Comparison of ENCODE assay signal across 20 mouse cellular contexts in genomic region chr2:180251838-180252237, GRCm38 (mm10). TPM values are rescaled to one million over a fixed set of nuclear protein-coding genes. Genes with fewer than 3 reads are reported as not detected.
DNase-seq lines count a peak whose midpoint lies in the region; ATAC-seq and TF ChIP-seq lines count a peak whose summit lies in the region.
"Had no signal": no experiment of that assay in that cellular context is flagged by ENCODE, and none has a peak within 500 bp of the region (broad histone marks: within the 10 kb centered on the region; RNA-seq: fewer than 3 reads in every experiment).

No protein-coding gene starts in this region.

- no peak for TF ChIP-seq POLR2A in kidney, adult 2 months (IDR thresholded peaks at IDR 0.05; ENCODE audit: low read depth, low read length)

- peak; percentile 6 for DNase-seq in cerebellum, adult 9-10 months
- DNase-seq in cerebellum, adult 11 months = no peak
- DNase-seq in kidney, adult 2 months = no peak
- no peak for DNase-seq in kidney, adult 9 months
- DNase-seq in 3T3-L1 (ENCODE audit: low read depth, low spot score) = peak; percentile 24
- no peak for DNase-seq in thymus, postnatal 10 days (ENCODE audit: low spot score in 2 of 2)

- no peaks in the 10 kb centered on the region for H3K36me3 ChIP-seq in kidney, adult 2 months (ENCODE audit: control insufficient read depth, insufficient read depth, low read length)
- H3K36me3 ChIP-seq: heart, embryonic 13.5 days; intestine, embryonic 15.5 days; liver, embryonic 12.5 days had no signal

- no peak for ATAC-seq in monocyte, adult 5-6 weeks (replicated peaks; ENCODE audit: insufficient number of reproducible peaks, low FRiP score, low TSS enrichment, poor library complexity, severe bottlenecking)

- H3K4me1 ChIP-seq in kidney, adult 2 months (ENCODE audit: control insufficient read depth, insufficient read depth, low read length) = peaks cover 3% of the 10 kb centered on the region; the same call in 1 of the 2 replicates
- 0 out of 2 replicates have a peak, but pooled peaks cover 3% of the 10 kb centered on the region for H3K4me1 ChIP-seq in brown adipose tissue, adult 24 weeks (ENCODE audit: control insufficient read depth, insufficient read depth, insufficient read length, low read length)

- peak overlapping the region; percentile 39; the same call in 1 of the 2 replicates for H3K27ac ChIP-seq in kidney, adult 2 months (ENCODE audit: insufficient read depth, low read depth, low read length)
- H3K27ac ChIP-seq in brown adipose tissue, adult 24 weeks (replicated peaks; ENCODE audit: low read depth, low read length) = peak overlapping the region; percentile 41; the same call in 1 of the 2 replicates
- H3K27ac ChIP-seq: heart, embryonic 13.5 days; intestine, embryonic 15.5 days; liver, embryonic 12.5 days had no signal

- no peak for TF ChIP-seq CTCF in kidney, adult 2 months (conservative IDR thresholded peaks at IDR 0.05; ENCODE audit: insufficient read depth, insufficient read length, low read depth, low read length)

- WGBS in kidney, adult 2 months = 46% methylated on average over 3 of the region's 3 CpGs

- no peaks in the 10 kb centered on the region for H3K27me3 ChIP-seq in kidney, adult 2 months (replicated peaks; ENCODE audit: control insufficient read depth, insufficient read depth, low read length)
- H3K27me3 ChIP-seq: heart, embryonic 13.5 days; intestine, embryonic 15.5 days; liver, embryonic 12.5 days; Patski had no signal

- no peak overlapping the region for H3K4me3 ChIP-seq in kidney, adult 2 months (ENCODE audit: insufficient read depth, low read depth, low read length)
- H3K4me3 ChIP-seq in brown adipose tissue, adult 24 weeks (ENCODE audit: insufficient read depth, low read depth, low read length) = no peak overlapping the region
- H3K4me3 ChIP-seq: gastrocnemius, adult 2 months; heart, embryonic 13.5 days; intestine, embryonic 15.5 days; layer of hippocampus, adult 2 months; liver, embryonic 12.5 days had no signal

RNA-seq across cellular contexts. Expression of gene Rps21, which starts 5.3 kb away (rescaled TPM):
- 2,294 and 2,331 TPM in 2 replicates for polyA plus RNA-seq in kidney, adult 2 months (2012; rRNA removed)
- 875 and 1,284 TPM in 2 replicates for polyA plus RNA-seq in brown adipose tissue, adult 24 weeks (2012; ENCODE audit: insufficient read depth, insufficient read length, missing spikeins)
- total RNA-seq in monocyte, adult 5-6 weeks (2017) = 1,771 to 2,174 TPM (median 1,777 TPM) in 3 replicates

RNA-seq across cellular contexts. Expression of gene Cables2, which starts 21.5 kb away (rescaled TPM):
- 18.2 TPM in 2 replicates for polyA plus RNA-seq in kidney, adult 2 months (2012; rRNA removed)
- polyA plus RNA-seq in brown adipose tissue, adult 24 weeks (2012; ENCODE audit: insufficient read depth, insufficient read length, missing spikeins) = 4.6 and 5.1 TPM in 2 replicates
- 16.9 to 23.7 TPM (median 20.6 TPM) in 3 replicates for total RNA-seq in monocyte, adult 5-6 weeks (2017)

RNA-seq across cellular contexts. Expression of gene Lama5, which starts 26.2 kb away (rescaled TPM):
- polyA plus RNA-seq in kidney, adult 2 months (2012; rRNA removed) = 83.3 and 97.8 TPM in 2 replicates
- 3.2 and 7.3 TPM in 2 replicates for polyA plus RNA-seq in brown adipose tissue, adult 24 weeks (2012; ENCODE audit: insufficient read depth, insufficient read length, missing spikeins)
- 0.29 to 7.1 TPM (median 0.29 TPM) in 3 replicates for total RNA-seq in monocyte, adult 5-6 weeks (2017)

RNA-seq across cellular contexts. Expression of gene Rbbp8nl, which starts 37.8 kb away (rescaled TPM):
- polyA plus RNA-seq in kidney, adult 2 months (2012; rRNA removed) = 0.49 and 0.50 TPM in 2 replicates
- not detected in 2 replicates for polyA plus RNA-seq in brown adipose tissue, adult 24 weeks (2012; ENCODE audit: insufficient read depth, insufficient read length, missing spikeins)
- total RNA-seq in monocyte, adult 5-6 weeks (2017) = not detected in 3 replicates
- total RNA-seq: adrenal gland, postnatal 4 days; gastrocnemius, adult 2 months; granulocyte monocyte progenitor cell, adult 5-6 weeks; heart, postnatal 4 days; layer of hippocampus, adult 2 months; left cerebral cortex, adult 18-20 months; megakaryocyte, adult 5-6 weeks; neutrophil, adult 5-6 weeks had no signal
- polyA plus RNA-seq: liver, embryonic 12.5 days; Patski had no signal

Comparison
In these comparisons a context has a peak if more than half of its experiments do, and no peak if none do; other contexts are left out.
1. DNase-seq: peak in cerebellum, adult 9-10 months (single experiment) and 3T3-L1 (single experiment); none in cerebellum, adult 11 months (single experiment), kidney, adult 2 months (single experiment), kidney, adult 9 months (single experiment) and thymus, postnatal 10 days (0 of 2).
2. RNA of gene Lama5, which starts 26.2 kb away (polyA plus RNA-seq): 83.3 to 97.8 TPM in kidney, adult 2 months; 3.2 to 7.3 TPM in brown adipose tissue, adult 24 weeks; every median in the first group is over 10 times any median in the second.